Mouse (Mus musculus): ENCODE data around the gene Hk3.

- TF ChIP-seq EP300 (IDR thresholded peaks at IDR 0.05; ENCODE audit: insufficient read depth, low read depth, low read length): no peak
- no peak for TF ChIP-seq CTCF (IDR thresholded peaks at IDR 0.05; ENCODE audit: low read depth, low read length)
- TF ChIP-seq POLR2A (IDR thresholded peaks at IDR 0.05; ENCODE audit: insufficient read depth, low read length): no peak
Observed at GRCm38 (mm10) chr13:55017154-55017897, 3.9 kb downstream of the Hk3 start.
